Mouse (Mus musculus) C2C12 (cell line): Measurements from ENCODE around the gene Abr. TPM values are rescaled to one million over a fixed set of nuclear protein-coding genes. Genes with fewer than 3 reads are reported as not detected.
A peak's percentile ranks its signal among the peaks of the same experiment; 100 is the strongest.

Experiments
- H3K27me3 ChIP-seq: one replicate; pipeline ENCODE4 v1.6.1; 2011; ENCODE audit not compliant: control insufficient read depth, insufficient read depth, insufficient read length
- H3K36me3 ChIP-seq: one replicate; pipeline ENCODE4 v1.6.1; 2011; ENCODE audit not compliant: control insufficient read depth, insufficient read depth
- H3K4me3 ChIP-seq: one replicate; pipeline ENCODE4 v1.5.1; 2011; ENCODE audit warnings: mild to moderate bottlenecking, control low read depth; ENCODE audit not compliant: poor library complexity, insufficient read depth, severe bottlenecking
- H3K79me2 ChIP-seq: one replicate; pipeline ENCODE4 v1.6.1; 2011; ENCODE audit not compliant: control insufficient read depth, insufficient read depth
- H3K79me3 ChIP-seq: one replicate; pipeline ENCODE4 v1.6.1; 2011; ENCODE audit warnings: low read depth, control low read depth
- H3ac ChIP-seq: one replicate; pipeline ENCODE3; 2011; ENCODE audit warnings: low read depth; ENCODE audit not compliant: control insufficient read depth, insufficient read length
- CEBPB ChIP-seq: IDR thresholded peaks from one replicate; pipeline ENCODE4 v1.6.1; 2011; ENCODE audit warnings: low read depth, mild to moderate bottlenecking, control low read depth, moderate library complexity
- CTCF ChIP-seq: IDR thresholded peaks from one replicate; pipeline ENCODE4 v1.5.1; 2011; ENCODE audit not compliant: control insufficient read depth, insufficient read depth, insufficient read length
- FOSL1 ChIP-seq: IDR thresholded peaks from one replicate; pipeline ENCODE4 v1.8.0; 2011; ENCODE audit warnings: mild to moderate bottlenecking, low read length; ENCODE audit not compliant: poor library complexity, insufficient read depth, severe bottlenecking
- MAX ChIP-seq: IDR thresholded peaks from one replicate; pipeline ENCODE4 v1.6.1; 2011; ENCODE audit warnings: mild to moderate bottlenecking, control low read depth
- MYOD1 ChIP-seq: IDR thresholded peaks from one replicate; pipeline ENCODE4 v1.6.1; 2011; ENCODE audit warnings: low read depth; ENCODE audit not compliant: control insufficient read depth, insufficient read length
- MYOG ChIP-seq: IDR thresholded peaks from one replicate; pipeline ENCODE4 v1.6.1; 2011; ENCODE audit not compliant: control insufficient read depth, insufficient read length; ENCODE audit errors: extremely low read depth
- USF1 ChIP-seq: IDR thresholded peaks from one replicate; pipeline ENCODE4 v1.6.1; 2011; ENCODE audit warnings: low read depth, mild to moderate bottlenecking, control low read depth, moderate library complexity
- polyA plus RNA-seq: library from polyadenylated mRNA; unstranded; fragments of >200 nt; fragmentation: generic; extraction: Trizol; gene quantifications from one replicate; pipeline ENCODE4 v1.2.1, GENCODE M21; 2012; ENCODE audit warnings: missing spikeins

Gene Abr
- polyA plus RNA-seq, 1 experiment, result 72.8 TPM

DNA sequence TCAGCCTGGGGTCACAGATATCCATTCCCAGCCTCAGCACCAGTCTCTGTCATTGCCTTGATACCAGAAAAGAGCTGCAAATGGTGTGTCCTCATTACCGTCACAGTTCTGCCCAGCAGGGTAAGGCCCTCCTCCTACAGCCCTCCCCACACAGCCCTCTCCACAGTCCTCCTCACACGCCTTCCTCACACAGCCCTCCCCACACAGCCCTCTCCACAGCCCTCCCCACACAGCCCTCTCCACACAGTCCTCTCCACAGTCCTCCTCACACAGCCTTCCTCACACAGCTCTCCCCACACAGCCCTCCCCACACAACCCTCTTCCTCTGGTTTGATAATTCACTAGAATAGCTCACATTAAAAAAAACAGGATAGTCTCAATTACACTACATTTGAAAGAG is 7.9 kb upstream of the Abr start:
- H3K79me3 ChIP-seq, result no peaks in the 10 kb centered on the region
- H3K79me2 ChIP-seq, result no peaks in the 10 kb centered on the region
- no peaks in the 10 kb centered on the region for H3K36me3 ChIP-seq
- no peaks in the 10 kb centered on the region for H3K27me3 ChIP-seq
- TF ChIP-seq CTCF (no peak), MYOD1 (no peak), MAX (no peak), CEBPB (no peak), MYOG (no peak), USF1 (no peak), FOSL1 (no peak)
- H3K4me3 ChIP-seq, result no peak overlapping the region
- H3ac ChIP-seq, result no peak overlapping the region

DNA sequence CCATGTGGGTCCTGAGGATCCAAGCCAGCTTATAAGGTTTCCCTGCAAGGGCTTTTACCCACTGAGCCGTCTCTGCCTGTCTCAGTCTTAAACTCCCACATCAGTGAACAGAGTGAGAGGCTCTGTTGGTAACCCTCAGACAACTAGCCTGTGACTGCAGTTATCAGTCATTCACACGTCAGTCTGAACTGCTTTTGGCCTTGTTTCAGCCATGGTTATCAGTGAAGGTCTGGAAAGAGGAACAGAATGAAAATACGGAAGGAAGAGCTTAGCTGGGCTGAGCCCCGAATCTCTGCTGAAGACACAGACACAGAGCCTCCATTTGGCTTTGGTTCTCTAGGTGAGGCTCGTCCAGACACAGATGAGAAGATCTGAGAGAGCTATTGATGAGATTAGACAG is 6.5 kb upstream of the Abr start:
- H3K36me3 ChIP-seq, result no peaks in the 10 kb centered on the region
- no peak overlapping the region for H3ac ChIP-seq
- H3K27me3 ChIP-seq, result no peaks in the 10 kb centered on the region
- H3K79me2 ChIP-seq, result no peaks in the 10 kb centered on the region
- TF ChIP-seq MYOG, result no peak
- TF ChIP-seq FOSL1, result no peak
- TF ChIP-seq MAX, result no peak
- no peak for TF ChIP-seq MYOD1
- no peak for TF ChIP-seq CTCF
- no peaks in the 10 kb centered on the region for H3K79me3 ChIP-seq
- H3K4me3 ChIP-seq, result no peak overlapping the region

DNA sequence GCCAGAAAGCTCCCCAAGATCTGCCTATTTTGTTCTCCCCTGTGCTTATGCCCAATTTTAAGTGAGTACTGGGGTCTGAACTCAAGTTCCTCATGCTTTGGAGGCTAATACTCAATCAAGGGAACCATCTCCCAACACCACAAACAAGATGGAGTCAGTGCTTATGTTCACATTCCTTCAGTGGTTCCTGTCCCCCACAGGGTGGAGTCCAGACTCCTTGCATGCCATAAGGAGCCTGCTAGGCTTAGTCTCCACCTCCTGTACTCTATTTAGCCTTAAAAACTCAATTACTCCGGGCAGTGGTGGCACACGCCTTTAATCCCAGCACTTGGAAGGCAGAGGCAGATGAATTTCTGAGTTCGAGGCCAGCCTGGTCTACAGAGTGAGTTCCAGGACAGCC is 2.8 kb upstream of the Abr start:
- H3K79me2 ChIP-seq, result peaks cover 34% of the 10 kb centered on the region
- H3K79me3 ChIP-seq, result peaks cover 25% of the 10 kb centered on the region
- TF ChIP-seq CTCF (no peak), MYOG (no peak), USF1 (no peak), MYOD1 (no peak), FOSL1 (no peak), MAX (no peak), CEBPB (no peak)
- no peak overlapping the region for H3ac ChIP-seq
- no peak overlapping the region for H3K4me3 ChIP-seq
- peaks cover 11% of the 10 kb centered on the region for H3K36me3 ChIP-seq
- H3K27me3 ChIP-seq, result no peaks in the 10 kb centered on the region

DNA sequence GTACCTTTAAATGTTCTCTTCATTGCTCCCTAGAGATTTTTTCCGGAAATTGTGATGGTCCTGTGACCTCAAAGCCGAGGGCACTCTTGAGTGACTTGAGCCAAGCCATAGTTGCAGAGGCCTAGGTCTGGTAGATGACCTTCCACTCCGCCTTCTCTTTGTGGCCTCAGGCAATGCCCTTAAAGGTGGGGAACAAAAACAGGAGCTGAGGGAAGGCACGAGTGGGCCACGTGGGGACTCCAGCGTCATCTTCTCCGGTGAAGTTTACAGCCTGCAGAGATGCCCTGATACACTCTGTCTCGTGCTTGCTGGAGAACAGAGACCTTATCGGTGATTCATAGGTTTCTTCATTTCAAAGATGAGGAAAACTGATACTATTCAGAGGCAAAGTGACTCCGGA is 2.0 kb upstream of the Abr start:
- TF ChIP-seq MYOD1 (no peak), CEBPB (no peak), MYOG (no peak), CTCF (no peak), USF1 (no peak), MAX (no peak), FOSL1 (no peak)
- H3K79me2 ChIP-seq, result peaks cover 42% of the 10 kb centered on the region
- peaks cover 19% of the 10 kb centered on the region for H3K36me3 ChIP-seq
- peaks cover 29% of the 10 kb centered on the region for H3K79me3 ChIP-seq
- H3K27me3 ChIP-seq, result no peaks in the 10 kb centered on the region
- no peak overlapping the region for H3ac ChIP-seq
- H3K4me3 ChIP-seq, result peak overlapping the region; percentile 90

DNA sequence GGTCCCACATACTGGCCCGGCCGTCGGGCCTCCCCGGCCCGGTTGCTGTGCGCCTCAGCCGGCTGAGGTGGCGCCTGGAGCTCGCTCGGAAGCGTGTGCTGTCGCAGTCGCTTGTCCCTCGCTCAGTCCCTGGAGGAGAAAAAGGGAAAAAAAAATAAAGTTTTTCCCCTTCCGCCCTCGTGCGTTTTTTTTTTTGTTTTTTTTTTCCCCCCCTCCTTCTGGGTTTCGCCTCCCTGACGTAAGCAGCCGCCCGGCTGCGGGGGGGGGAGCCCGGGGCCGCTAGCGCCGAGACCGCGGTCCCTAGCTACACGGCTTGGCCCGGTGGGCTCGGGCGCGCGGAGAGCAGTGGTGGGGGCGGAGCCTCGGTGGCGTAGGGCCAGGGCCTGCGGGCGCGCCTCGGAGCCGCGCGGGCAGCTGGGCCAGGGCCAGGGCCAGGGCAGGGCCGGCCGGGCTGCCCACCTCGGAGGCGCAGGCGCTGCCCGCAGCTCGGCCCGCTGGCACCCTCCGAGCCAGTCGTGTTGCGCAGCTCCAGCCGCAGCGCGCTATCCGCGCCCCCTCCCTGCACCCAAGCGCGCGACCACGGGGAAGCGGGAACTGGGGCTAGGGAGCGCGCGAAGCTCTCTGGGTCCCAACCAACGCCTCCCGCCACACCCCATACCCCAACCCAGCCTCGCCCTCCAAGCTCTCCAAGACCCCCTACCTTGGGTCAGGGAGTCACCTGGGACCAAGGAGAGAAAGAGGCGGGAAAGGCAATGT is 1.3 kb upstream of the Abr start:
- H3K36me3 ChIP-seq, result peaks cover 23% of the 10 kb centered on the region
- peaks cover 34% of the 10 kb centered on the region for H3K79me3 ChIP-seq
- H3K4me3 ChIP-seq, result peak overlapping the region; percentile 90
- peak overlapping the region; percentile 77 for H3ac ChIP-seq
- TF ChIP-seq CTCF (no peak), MAX (peak; percentile 63)
- H3K27me3 ChIP-seq, result no peaks in the 10 kb centered on the region
- peaks cover 49% of the 10 kb centered on the region for H3K79me2 ChIP-seq

DNA sequence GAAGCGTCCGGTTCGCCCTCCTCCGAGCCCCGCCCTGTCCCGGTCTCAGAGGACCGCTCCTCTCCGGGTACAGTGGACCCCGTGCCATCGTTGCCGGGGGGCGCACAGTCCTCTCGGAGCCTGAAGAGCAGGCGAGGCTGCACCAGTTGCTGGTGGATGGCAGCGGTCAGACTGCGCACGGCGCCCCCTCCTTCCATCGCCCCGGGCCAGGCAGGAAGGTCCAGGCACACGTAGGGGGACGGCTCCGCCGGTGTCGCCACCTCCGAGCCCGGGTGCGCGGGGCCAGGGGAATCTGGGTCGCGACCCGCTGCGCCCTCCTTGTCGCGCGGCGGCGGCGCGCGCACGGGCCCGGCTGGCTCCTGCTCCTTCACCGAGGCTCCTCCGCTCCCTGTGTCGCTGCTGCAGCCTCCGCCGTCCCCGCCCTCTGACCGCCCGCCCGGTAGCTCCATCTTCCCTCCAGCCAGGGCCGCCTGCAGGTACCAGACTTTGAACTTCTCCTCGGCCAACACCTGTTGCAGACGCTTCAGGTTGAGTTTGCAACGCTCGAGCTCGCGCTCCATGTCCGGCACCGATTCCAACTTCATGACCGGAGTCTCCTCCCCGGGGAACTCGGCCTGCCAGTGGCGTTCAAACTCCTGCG is 572 bp upstream of the Abr start:
- Histone ChIP-seq H3K4me3 (peak overlapping the region; percentile 90), H3K79me3 (peaks cover 41% of the 10 kb centered on the region), H3K27me3 (no peaks in the 10 kb centered on the region), H3K79me2 (peaks cover 56% of the 10 kb centered on the region), H3K36me3 (peaks cover 27% of the 10 kb centered on the region), H3ac (peak overlapping the region; percentile 74)
- TF ChIP-seq MYOG, result no peak
- TF ChIP-seq MYOD1, result no peak
- no peak for TF ChIP-seq MAX
- no peak for TF ChIP-seq FOSL1
